Mouse (Mus musculus) bone marrow macrophage, adult 2 months (primary cell): ENCODE measurements around the gene Rad21l.

Experiments used
- CTCF ChIP-seq: IDR thresholded peaks from 2 replicates; pipeline ENCODE4 v1.5.1; 2012; ENCODE audit warnings: low read depth, mild to moderate bottlenecking, low read length, moderate library complexity
- POLR2A ChIP-seq: IDR thresholded peaks from 2 replicates; pipeline ENCODE4 v1.6.1; 2012; ENCODE audit warnings: mild to moderate bottlenecking, low read depth, low read length, borderline replicate concordance

- TF ChIP-seq CTCF, result no peak
- no peak for TF ChIP-seq POLR2A
These were observed 40.3 kb downstream of the Rad21l start for GRCm38 (mm10) chr2:151628011-151628410.
